Mouse (Mus musculus) hindbrain, embryonic 11.5 days (tissue): Measurements from ENCODE around the gene Cnnm2. TPM values are rescaled to one million over a fixed set of nuclear protein-coding genes. Genes with fewer than 3 reads are reported as not detected.
A peak's percentile ranks its signal among the peaks of the same experiment; 100 is the strongest.

Source experiments
- ATAC-seq: fragments of 200-750 bp; cut with Nextera tagmentation; 2 replicates; pipeline ENCODE4 v1.8.0; 2017; ENCODE audit warnings: mild to moderate bottlenecking, moderate TSS enrichment, moderate library complexity; ENCODE audit not compliant: low FRiP score
- DNase-seq: peaks from one replicate; pipeline ENCODE4 v3.0.0-alpha.2; 2015; ENCODE audit warnings: low spot score
- H3K27ac ChIP-seq: fragments of 300-500 bp; sonication (generic); 2 replicates; pipeline ENCODE4 v1.5.1; 2014; ENCODE audit warnings: mild to moderate bottlenecking, low read depth, low read length
- H3K27me3 ChIP-seq: fragments of 300-500 bp; sonication (generic); 2 replicates; pipeline ENCODE4 v1.6.1; 2014; ENCODE audit warnings: mild to moderate bottlenecking, low read length, moderate library complexity, mixed read lengths; ENCODE audit not compliant: control insufficient read depth, insufficient read depth
- H3K36me3 ChIP-seq: fragments of 300-500 bp; sonication (generic); 2 replicates; pipeline ENCODE4 v1.6.1; 2014; ENCODE audit warnings: mild to moderate bottlenecking, low read length, moderate library complexity, mixed read lengths; ENCODE audit not compliant: control insufficient read depth, insufficient read depth
- H3K4me1 ChIP-seq: fragments of 300-500 bp; sonication (generic); replicated peaks from 2 replicates; pipeline ENCODE4 v1.6.1; 2014; ENCODE audit warnings: low read length, mixed read lengths; ENCODE audit not compliant: control insufficient read depth, insufficient read depth
- H3K4me2 ChIP-seq: fragments of 300-500 bp; sonication (generic); replicated peaks from 2 replicates; pipeline ENCODE4 v1.6.1; 2014; ENCODE audit warnings: mild to moderate bottlenecking, low read depth, low read length
- H3K4me3 ChIP-seq: fragments of 300-500 bp; sonication (generic); 2 replicates; pipeline ENCODE4 v1.5.1; 2014; ENCODE audit warnings: low read depth, low read length
- H3K9ac ChIP-seq: fragments of 300-500 bp; sonication (generic); 2 replicates; pipeline ENCODE4 v1.6.1; 2014; ENCODE audit warnings: low read depth, low read length
- H3K9me3 ChIP-seq: fragments of 300-500 bp; sonication (generic); 2 replicates; pipeline ENCODE4 v1.6.1; 2016; ENCODE audit warnings: low read length; ENCODE audit not compliant: control insufficient read depth
- WGBS: fragments of 180-500 bp; shearing (Covaris S2); extraction: QIAGEN DNeasy Blood & Tissue Kit; methylation state at CpG from one replicate; pipeline ENCODE4 v1.1.7; 2014; 5-methylcytosine and 5-hydroxymethylcytosine counted together
- polyA plus RNA-seq: library from polyadenylated mRNA; unstranded; fragments of >200 nt; fragmentation: Nextera tagmentation; extraction: Ambion mirVana; gene quantifications from 2 replicates; pipeline ENCODE4 v1.2.1, GENCODE M21; 2014

The Cnnm2 gene
- polyA plus RNA-seq, 1 experiment from 2014 or later = 4.6 TPM

DNA sequence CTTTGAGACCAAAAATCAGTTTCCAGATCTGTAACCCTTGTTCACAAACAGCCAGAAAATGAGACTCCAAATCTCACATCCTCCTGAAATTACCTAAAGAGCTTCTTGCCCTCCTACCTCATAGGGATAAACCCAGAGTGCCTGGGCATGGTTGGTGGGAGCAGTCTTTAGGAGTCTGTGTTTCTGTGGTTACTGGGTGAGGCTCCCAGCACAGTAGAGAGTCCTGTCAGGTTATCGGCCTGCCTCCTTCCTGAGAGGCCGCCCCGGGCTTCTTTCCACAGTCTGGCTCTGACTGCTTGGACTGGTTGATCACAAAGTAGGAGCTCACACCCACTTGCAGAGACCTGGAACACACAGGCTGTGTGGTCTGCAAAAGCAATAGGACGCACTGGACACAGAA is 104.0 kb downstream of the Cnnm2 start:
- 95% methylated on average over 4 of the region's 4 CpGs for WGBS
- ATAC-seq = no peak

DNA sequence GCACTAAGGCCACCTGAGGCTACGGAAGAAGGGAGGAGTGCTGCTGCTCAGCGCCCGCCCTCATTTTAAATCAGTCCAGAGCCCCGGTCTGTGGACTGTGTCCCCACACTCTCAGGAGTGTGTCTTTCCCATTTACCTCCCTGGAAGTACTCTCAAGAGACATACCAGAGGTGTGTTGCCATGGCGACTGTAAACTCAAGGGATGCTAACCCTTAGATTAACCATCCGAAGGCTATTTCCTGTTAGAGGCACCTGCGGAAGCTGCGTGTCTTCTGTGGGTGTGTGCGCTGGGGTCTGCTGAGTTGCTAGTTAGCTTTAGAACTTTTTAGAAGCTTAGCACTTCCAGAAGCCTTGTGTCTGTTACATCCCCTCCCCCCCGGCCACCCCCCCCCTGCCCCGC is 107.7 kb downstream of the Cnnm2 start:
- no peaks in the 10 kb centered on the region for H3K27me3 ChIP-seq
- no peak overlapping the region for H3K27ac ChIP-seq
- H3K4me1 ChIP-seq = no peaks in the 10 kb centered on the region
- no peak overlapping the region for H3K9ac ChIP-seq
- no peak overlapping the region for H3K4me3 ChIP-seq
- H3K36me3 ChIP-seq = no peaks in the 10 kb centered on the region
- ATAC-seq = no peak
- no peaks in the 10 kb centered on the region for H3K9me3 ChIP-seq
- WGBS = 59% methylated on average over 11 of the region's 11 CpGs
- H3K4me2 ChIP-seq = no peak overlapping the region
- DNase-seq = no peak

More for the DNA sequence above, 104.0 kb downstream of the Cnnm2 start:
- H3K4me3 ChIP-seq = no peak overlapping the region
- H3K9ac ChIP-seq = no peak overlapping the region
- no peaks in the 10 kb centered on the region for H3K4me1 ChIP-seq
- no peak overlapping the region for H3K27ac ChIP-seq
- H3K4me2 ChIP-seq = no peak overlapping the region
- no peaks in the 10 kb centered on the region for H3K27me3 ChIP-seq
- no peak for DNase-seq
- no peaks in the 10 kb centered on the region for H3K36me3 ChIP-seq
- H3K9me3 ChIP-seq = no peaks in the 10 kb centered on the region

DNA sequence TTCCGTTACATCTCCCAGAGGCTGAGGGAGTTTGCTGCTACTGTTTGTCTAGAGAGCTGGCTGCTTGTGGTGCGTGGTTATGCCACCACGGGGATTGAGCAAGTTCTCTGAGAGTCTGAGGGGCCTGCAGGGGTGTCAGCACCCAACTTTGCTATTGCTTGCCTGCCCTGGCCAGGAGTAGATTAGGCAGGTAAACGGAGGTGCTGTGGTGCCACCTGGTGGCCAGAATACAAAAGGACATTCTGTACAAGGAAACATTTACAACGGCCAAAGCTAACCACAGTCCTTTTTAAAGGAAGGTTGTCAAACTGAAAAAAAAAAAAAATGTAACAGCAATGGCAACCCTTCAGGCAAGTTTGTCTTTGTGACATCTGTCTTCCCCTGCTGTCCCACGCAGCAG is 108.1 kb downstream of the Cnnm2 start:
- ATAC-seq (no peak), DNase-seq (peak; percentile 85)
- no peak overlapping the region for H3K27ac ChIP-seq
- WGBS = 11% methylated on average over 6 of the region's 6 CpGs
- no peaks in the 10 kb centered on the region for H3K36me3 ChIP-seq
- H3K4me2 ChIP-seq = no peak overlapping the region
- no peak overlapping the region for H3K4me3 ChIP-seq
- H3K4me1 ChIP-seq = no peaks in the 10 kb centered on the region
- H3K9me3 ChIP-seq = no peaks in the 10 kb centered on the region
- no peak overlapping the region for H3K9ac ChIP-seq
- no peaks in the 10 kb centered on the region for H3K27me3 ChIP-seq

DNA sequence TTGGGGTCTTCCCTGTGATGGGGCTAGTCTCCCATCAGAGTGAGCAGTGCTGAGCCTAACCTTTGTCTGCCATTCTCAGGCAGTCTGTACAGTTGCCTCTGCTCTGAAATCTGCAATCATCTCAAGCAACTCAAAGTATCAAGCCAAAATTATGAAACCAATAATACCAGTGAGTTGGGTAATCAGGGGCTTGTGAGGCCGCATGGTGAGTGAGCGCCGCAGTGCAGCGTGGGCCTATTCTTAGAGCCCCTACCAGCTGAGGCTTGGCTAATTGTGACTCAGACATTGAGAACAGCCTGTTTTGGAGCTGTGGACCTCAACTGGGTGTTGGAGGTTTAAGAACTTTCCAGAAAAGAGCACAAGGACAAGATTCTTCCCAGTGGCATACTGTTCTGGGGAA is 109.7 kb downstream of the Cnnm2 start:
- Histone ChIP-seq H3K36me3 (no peaks in the 10 kb centered on the region), H3K4me2 (no peak overlapping the region), H3K9ac (no peak overlapping the region), H3K4me3 (no peak overlapping the region), H3K27me3 (no peaks in the 10 kb centered on the region), H3K9me3 (no peaks in the 10 kb centered on the region), H3K27ac (no peak overlapping the region), H3K4me1 (no peaks in the 10 kb centered on the region)
- WGBS = 93% methylated on average over 4 of the region's 4 CpGs
- ATAC-seq (no peak), DNase-seq (no peak)

DNA sequence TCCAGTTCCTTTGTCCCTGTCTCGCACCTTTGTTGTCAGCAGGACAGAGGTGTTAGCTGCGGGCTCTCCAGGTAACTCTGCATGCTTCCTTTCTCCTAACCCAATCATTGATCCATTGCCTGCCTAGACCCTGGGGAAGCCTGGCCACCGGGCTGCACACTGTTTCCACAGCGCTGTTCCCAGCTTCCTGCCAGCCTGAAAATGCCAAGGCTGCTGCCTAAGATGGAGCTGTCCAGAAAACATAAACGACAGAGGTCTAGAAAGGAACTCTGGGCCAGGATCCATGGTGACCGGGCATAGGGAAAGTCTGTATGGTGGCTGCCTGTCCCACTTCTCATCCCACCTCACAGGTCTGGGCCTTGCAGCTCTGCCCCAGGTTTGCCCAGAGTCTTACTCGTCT is 110.3 kb downstream of the Cnnm2 start:
- no peak overlapping the region for H3K4me2 ChIP-seq
- DNase-seq = no peak
- H3K36me3 ChIP-seq = no peaks in the 10 kb centered on the region
- H3K4me1 ChIP-seq = no peaks in the 10 kb centered on the region
- no peak overlapping the region for H3K27ac ChIP-seq
- H3K9me3 ChIP-seq = no peaks in the 10 kb centered on the region
- no peaks in the 10 kb centered on the region for H3K27me3 ChIP-seq
- no peak overlapping the region for H3K4me3 ChIP-seq
- ATAC-seq = no peak
- H3K9ac ChIP-seq = no peak overlapping the region
- WGBS = 79% methylated on average over 7 of the region's 7 CpGs

DNA sequence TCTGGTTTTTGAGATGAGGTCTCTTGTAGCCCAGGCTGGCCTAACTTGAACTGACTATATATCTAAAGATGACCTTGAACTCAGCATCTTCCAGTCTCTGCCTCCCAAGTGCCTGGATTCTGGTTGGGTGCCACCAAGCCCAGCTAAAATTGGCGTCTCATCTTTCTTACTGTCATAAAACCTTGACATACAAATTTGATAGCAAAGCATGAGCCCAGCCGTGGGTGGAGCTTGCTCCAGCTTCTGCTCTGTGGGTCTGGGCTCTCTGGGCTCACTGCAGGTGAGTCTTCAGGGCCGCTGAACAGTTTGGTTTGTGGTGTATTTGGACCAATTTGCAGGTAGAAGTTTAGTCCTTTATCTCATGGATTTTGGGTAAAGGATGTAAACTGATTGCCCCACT is 112.5 kb downstream of the Cnnm2 start:
- Histone ChIP-seq H3K27ac (no peak overlapping the region), H3K9ac (no peak overlapping the region), H3K4me1 (no peaks in the 10 kb centered on the region), H3K9me3 (no peaks in the 10 kb centered on the region), H3K4me3 (no peak overlapping the region), H3K36me3 (no peaks in the 10 kb centered on the region), H3K27me3 (no peaks in the 10 kb centered on the region), H3K4me2 (no peak overlapping the region)
- 91% methylated on average over 3 of the region's 3 CpGs for WGBS
- DNase-seq (no peak), ATAC-seq (no peak)

DNA sequence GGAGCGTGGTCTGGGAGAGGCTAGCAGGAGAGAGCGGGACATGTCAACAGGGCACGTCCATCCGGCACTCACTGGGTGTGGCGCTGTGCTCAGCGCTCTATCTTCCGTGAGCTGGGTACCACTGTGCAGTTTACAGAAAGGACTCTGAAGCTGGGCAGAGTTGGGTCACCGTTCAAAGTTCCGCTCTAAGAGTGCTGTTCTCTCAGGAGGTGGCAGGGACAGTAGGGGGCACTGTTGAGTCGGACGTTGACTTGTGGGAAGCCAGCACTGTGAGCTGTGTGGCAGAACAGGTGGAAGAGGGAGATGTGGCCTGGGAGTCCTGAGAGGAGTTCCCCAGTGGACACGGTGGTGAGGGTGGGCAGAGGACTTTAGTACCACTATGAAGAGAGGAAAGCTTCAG is 114.4 kb downstream of the Cnnm2 start:
- ATAC-seq (peak; percentile 63; the same call in 1 of the 2 replicates), DNase-seq (peak; percentile 88)
- Histone ChIP-seq H3K9me3 (no peaks in the 10 kb centered on the region), H3K36me3 (no peaks in the 10 kb centered on the region), H3K4me3 (no peak overlapping the region), H3K4me1 (no peaks in the 10 kb centered on the region), H3K27ac (no peak overlapping the region), H3K27me3 (no peaks in the 10 kb centered on the region), H3K4me2 (no peak overlapping the region), H3K9ac (no peak overlapping the region)
- 43% methylated on average over 12 of the region's 12 CpGs for WGBS

DNA sequence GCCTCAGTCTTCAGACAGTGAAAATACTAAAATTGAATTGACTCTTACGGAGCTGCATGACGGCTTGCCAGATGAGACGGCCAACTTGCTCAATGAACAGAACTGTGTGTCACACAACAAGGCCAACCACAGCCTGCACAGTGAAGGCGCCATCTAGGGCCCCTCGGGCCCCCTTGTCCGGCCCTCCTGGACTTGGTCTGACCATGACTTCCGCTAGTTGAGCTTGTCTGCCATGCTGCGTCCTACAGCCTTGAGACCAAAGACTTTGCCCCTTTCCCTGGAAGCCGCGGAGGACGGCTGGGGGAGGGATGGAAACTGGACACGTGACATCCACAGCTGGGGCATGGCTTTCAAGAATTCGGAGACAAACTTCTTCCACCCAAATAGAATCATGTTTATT is 116.5 kb downstream of the Cnnm2 start:
- H3K27me3 ChIP-seq = no peaks in the 10 kb centered on the region
- no peak overlapping the region for H3K4me2 ChIP-seq
- no peak overlapping the region for H3K9ac ChIP-seq
- H3K4me1 ChIP-seq = no peaks in the 10 kb centered on the region
- no peak for DNase-seq
- no peaks in the 10 kb centered on the region for H3K9me3 ChIP-seq
- no peak overlapping the region for H3K4me3 ChIP-seq
- no peak overlapping the region for H3K27ac ChIP-seq
- no peaks in the 10 kb centered on the region for H3K36me3 ChIP-seq
- WGBS = 91% methylated on average over 13 of the region's 13 CpGs
- no peak for ATAC-seq

DNA sequence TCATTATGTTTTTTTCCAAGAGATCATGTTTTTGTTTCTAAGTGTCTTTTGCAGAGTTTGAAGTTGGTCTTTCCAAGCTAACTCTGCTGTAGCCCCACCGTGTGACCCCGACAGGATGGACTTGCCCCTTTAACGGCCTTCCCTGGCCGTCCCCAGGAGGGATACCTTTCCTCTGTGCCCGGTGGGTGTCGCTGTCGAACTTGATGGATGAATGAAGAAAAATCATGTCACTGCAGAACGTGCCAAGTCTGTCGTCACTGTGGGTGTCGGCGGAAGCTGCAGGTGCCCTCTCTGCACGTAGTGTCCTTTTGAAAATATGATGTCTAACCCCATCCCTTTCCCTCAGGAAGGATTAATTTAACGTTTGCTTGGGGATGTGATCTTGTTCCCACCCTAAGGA is 117.0 kb downstream of the Cnnm2 start:
- WGBS = 55% methylated on average over 13 of the region's 13 CpGs
- no peaks in the 10 kb centered on the region for H3K4me1 ChIP-seq
- H3K4me2 ChIP-seq = no peak overlapping the region
- DNase-seq (peak; percentile 40), ATAC-seq (no peak)
- no peak overlapping the region for H3K9ac ChIP-seq
- H3K27me3 ChIP-seq = no peaks in the 10 kb centered on the region
- H3K4me3 ChIP-seq = no peak overlapping the region
- no peak overlapping the region for H3K27ac ChIP-seq
- H3K36me3 ChIP-seq = no peaks in the 10 kb centered on the region
- no peaks in the 10 kb centered on the region for H3K9me3 ChIP-seq
